In the genomic region with DNA sequence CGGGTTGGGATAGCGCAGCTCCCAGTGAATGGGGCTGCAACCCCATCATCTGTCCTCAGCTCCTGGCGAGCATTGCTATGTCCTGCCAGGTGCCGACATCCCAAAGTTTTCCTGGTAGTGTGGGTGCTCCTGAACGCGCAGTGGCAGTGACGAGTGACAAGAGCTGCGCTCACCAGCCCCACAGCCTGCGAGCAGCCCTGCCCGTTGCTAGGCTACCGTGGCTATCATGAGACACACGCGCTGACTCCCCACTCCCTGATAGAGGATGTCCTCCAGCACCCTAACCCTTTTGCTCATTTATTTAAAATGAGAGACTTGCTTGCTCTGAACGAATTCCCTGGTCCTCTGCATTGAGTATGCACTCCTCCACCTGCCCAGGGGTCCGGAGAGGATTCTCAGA, we compare ENCODE assay signal across 10 mouse cellular contexts. TPM values are rescaled to one million over a fixed set of nuclear protein-coding genes. Genes with fewer than 3 reads are reported as not detected.
A peak's percentile ranks its signal among the peaks of the same experiment; 100 is the strongest.
DNase-seq lines count a peak whose midpoint lies in the region; ATAC-seq and TF ChIP-seq lines count a peak whose summit lies in the region.
"Had no signal": no experiment of that assay in that cellular context is flagged by ENCODE, and none has a peak within 500 bp of the region (broad histone marks: within the 10 kb centered on the region; RNA-seq: fewer than 3 reads in every experiment).

No protein-coding gene starts in this region.

- H3K4me2 ChIP-seq in neural tube, embryonic 11.5 days (ENCODE audit: low read depth): no peak overlapping the region
- peak overlapping the region; percentile 42 for H3K4me2 ChIP-seq in hindbrain, embryonic 16.5 days (ENCODE audit: low read length)
- H3K4me2 ChIP-seq: liver, embryonic 13.5 days had no signal

- no peaks in the 10 kb centered on the region for H3K9me3 ChIP-seq in neural tube, embryonic 11.5 days (ENCODE audit: control insufficient read depth, low read length)
- H3K9me3 ChIP-seq in hindbrain, embryonic 16.5 days (ENCODE audit: control insufficient read depth, low read length): no peaks in the 10 kb centered on the region
- H3K9me3 ChIP-seq: liver, embryonic 13.5 days had no signal

- no peak overlapping the region for H3K9ac ChIP-seq in neural tube, embryonic 11.5 days (ENCODE audit: low read length)
- H3K9ac ChIP-seq in hindbrain, embryonic 16.5 days (ENCODE audit: low read depth, low read length): no peak overlapping the region
- H3K9ac ChIP-seq: liver, embryonic 13.5 days had no signal

- no peaks in the 10 kb centered on the region for H3K36me3 ChIP-seq in neural tube, embryonic 11.5 days (ENCODE audit: control insufficient read depth, insufficient read depth, low read length)
- no peaks in the 10 kb centered on the region for H3K36me3 ChIP-seq in hindbrain, embryonic 16.5 days (ENCODE audit: control insufficient read depth, insufficient read depth, low read length)
- no peaks in the 10 kb centered on the region for H3K36me3 ChIP-seq in thymus, adult 2 months (ENCODE audit: control insufficient read depth, insufficient read depth, low read length)
- H3K36me3 ChIP-seq: liver, embryonic 13.5 days had no signal

- peak; percentile 97 for ATAC-seq in frontal cortex, adult (ENCODE audit: low TSS enrichment)
- ATAC-seq in neural tube, embryonic 11.5 days (ENCODE audit: insufficient read depth, low FRiP score, low TSS enrichment): peak; percentile 73
- peak; percentile 93 for ATAC-seq in hindbrain, embryonic 16.5 days

- TF ChIP-seq CTCF in thymus, adult 2 months (IDR thresholded peaks at IDR 0.05; ENCODE audit: borderline replicate concordance, control insufficient read depth, extremely low read depth, insufficient read depth, low read length, poor library complexity): no peak

- H3K4me3 ChIP-seq in neural tube, embryonic 11.5 days (ENCODE audit: low read depth, low read length): no peak overlapping the region
- H3K4me3 ChIP-seq in hindbrain, embryonic 16.5 days (ENCODE audit: low read length): peak overlapping the region; percentile 2
- no peak overlapping the region for H3K4me3 ChIP-seq in thymus, adult 2 months (ENCODE audit: control insufficient read depth, insufficient read depth, low read length)
- H3K4me3 ChIP-seq: liver, embryonic 13.5 days had no signal

- H3K27ac ChIP-seq in neural tube, embryonic 11.5 days (ENCODE audit: low read depth, low read length): no peak overlapping the region
- H3K27ac ChIP-seq in hindbrain, embryonic 16.5 days (ENCODE audit: low read depth, low read length): no peak overlapping the region
- H3K27ac ChIP-seq in thymus, adult 2 months (ENCODE audit: control insufficient read depth, insufficient read depth, low read length): no peak overlapping the region
- H3K27ac ChIP-seq: kidney, postnatal 0 days; liver, embryonic 13.5 days had no signal

- DNase-seq in frontal cortex, postnatal 14 days (ENCODE audit: low spot score in 2 of 2): no peak
- DNase-seq in neural tube, embryonic 11.5 days (ENCODE audit: low spot score): peak; percentile 49
- DNase-seq in neural tube, embryonic 10.5 days (ENCODE audit: extremely low spot score, low spot score): no peak
- DNase-seq in right cerebral cortex, postnatal 10 days (ENCODE audit: low spot score in 2 of 2): peak; percentile 63 to 69
- no peak for DNase-seq in urinary bladder, adult 18-20 months (ENCODE audit: low spot score in 2 of 2)
- DNase-seq in thymus, adult 2 months: no peak
- DNase-seq: liver, embryonic 13.5 days had no signal

- H3K27me3 ChIP-seq in neural tube, embryonic 11.5 days (ENCODE audit: control insufficient read depth, insufficient read depth, low read length): peaks cover 3% of the 10 kb centered on the region; the same call in 1 of the 2 replicates
- H3K27me3 ChIP-seq in hindbrain, embryonic 16.5 days (replicated peaks; ENCODE audit: control insufficient read depth, insufficient read depth, low read length): no peaks in the 10 kb centered on the region
- H3K27me3 ChIP-seq in thymus, adult 2 months (ENCODE audit: control insufficient read depth, insufficient read depth, low read length): no peaks in the 10 kb centered on the region

- H3K4me1 ChIP-seq in neural tube, embryonic 11.5 days (ENCODE audit: control insufficient read depth, insufficient read depth, low read length): peaks cover 9% of the 10 kb centered on the region; the same call in 1 of the 2 replicates
- peaks cover 10% of the 10 kb centered on the region; the same call in 1 of the 2 replicates for H3K4me1 ChIP-seq in hindbrain, embryonic 16.5 days (ENCODE audit: control insufficient read depth, insufficient read depth, low read depth, low read length)
- no peaks in the 10 kb centered on the region for H3K4me1 ChIP-seq in thymus, adult 2 months (replicated peaks; ENCODE audit: control insufficient read depth, insufficient read depth, low read length)
- H3K4me1 ChIP-seq: liver, embryonic 13.5 days had no signal

- TF ChIP-seq POLR2A in thymus, adult 2 months (IDR thresholded peaks at IDR 0.05; ENCODE audit: control insufficient read depth, extremely low read depth, insufficient read depth, low read length, poor library complexity): no peak

- 13% methylated on average over 15 of the region's 15 CpGs for WGBS in neural tube, embryonic 11.5 days
- WGBS in hindbrain, embryonic 16.5 days: 9% methylated on average over 15 of the region's 15 CpGs
- 38% methylated on average over 15 of the region's 15 CpGs for WGBS in thymus, adult 2 months

RNA-seq across cellular contexts. Expression of gene Amotl1, which starts 10.7 kb away (rescaled TPM):
- 19.1 and 20.6 TPM in 2 replicates for polyA plus RNA-seq in neural tube, embryonic 11.5 days (2014; fragmentation: Nextera tagmentation; extraction: Ambion mirVana)
- polyA plus RNA-seq in hindbrain, embryonic 16.5 days (2015; fragmentation: Nextera tagmentation; extraction: Ambion mirVana): 6.6 and 8.3 TPM in 2 replicates
- polyA plus RNA-seq in thymus, adult 2 months (2012; rRNA removed): 11.1 and 14.5 TPM in 2 replicates

Comparison
In these comparisons a context has a peak if more than half of its experiments do, and no peak if none do; other contexts are left out.
1. DNase-seq: peak in neural tube, embryonic 11.5 days (single experiment) and right cerebral cortex, postnatal 10 days (2 of 2); none in frontal cortex, postnatal 14 days (0 of 2), neural tube, embryonic 10.5 days (single experiment), urinary bladder, adult 18-20 months (0 of 2) and thymus, adult 2 months (single experiment).
2. Peak in every context shown above with its lines, with median percentiles within 50 percentile points of each other: ATAC-seq.